Mouse (Mus musculus) lung, embryonic 14.5 days (tissue): ENCODE measurements around the gene Timm50. TPM values are rescaled to one million over a fixed set of nuclear protein-coding genes. Genes with fewer than 3 reads are reported as not detected.

Source experiments
- ATAC-seq: fragments of 200-750 bp; cut with Nextera tagmentation; 2 replicates; pipeline ENCODE4 v1.8.0; 2017; ENCODE audit warnings: mild to moderate bottlenecking, moderate TSS enrichment, moderate library complexity; ENCODE audit not compliant: insufficient read depth
- DNase-seq: peaks from one replicate; pipeline ENCODE4 v3.0.0-alpha.2; 2015
- H3K27ac ChIP-seq: fragments of 300-500 bp; sonication (generic); 2 replicates; pipeline ENCODE4 v1.5.1; 2014; ENCODE audit warnings: low read depth, mild to moderate bottlenecking, moderate library complexity
- H3K27me3 ChIP-seq: fragments of 300-500 bp; sonication (generic); 2 replicates; pipeline ENCODE4 v1.6.1; 2014; ENCODE audit warnings: low read length, control low read depth; ENCODE audit not compliant: insufficient read depth
- H3K36me3 ChIP-seq: fragments of 300-500 bp; sonication (generic); 2 replicates; pipeline ENCODE4 v1.6.1; 2014; ENCODE audit warnings: control low read depth; ENCODE audit not compliant: insufficient read depth
- H3K4me1 ChIP-seq: fragments of 300-500 bp; sonication (generic); 2 replicates; pipeline ENCODE4 v1.6.1; 2014; ENCODE audit warnings: antibody characterized with exemption, control low read depth; ENCODE audit not compliant: insufficient read depth
- H3K4me2 ChIP-seq: fragments of 300-500 bp; sonication (generic); 2 replicates; pipeline ENCODE4 v1.6.1; 2014; ENCODE audit warnings: mild to moderate bottlenecking
- H3K4me3 ChIP-seq: fragments of 300-500 bp; sonication (generic); 2 replicates; pipeline ENCODE4 v1.5.1; 2014; ENCODE audit warnings: low read depth, low read length
- H3K9ac ChIP-seq: fragments of 300-500 bp; sonication (generic); 2 replicates; pipeline ENCODE4 v1.6.1; 2014
- H3K9me3 ChIP-seq: fragments of 300-500 bp; sonication (generic); 2 replicates; pipeline ENCODE4 v1.6.1; 2016; ENCODE audit warnings: low read depth, low read length, control low read depth
- CTCF ChIP-seq: IDR thresholded peaks from 2 replicates; pipeline ENCODE4 v1.5.1; 2016; ENCODE audit warnings: antibody characterized with exemption, low read depth
- WGBS: fragments of 180-500 bp; shearing (Covaris S2); extraction: QIAGEN DNeasy Blood & Tissue Kit; methylation state at CpG from one replicate; pipeline ENCODE4 v1.1.7; 2014; 5-methylcytosine and 5-hydroxymethylcytosine counted together
- polyA plus RNA-seq: library from polyadenylated mRNA; unstranded; fragments of >200 nt; fragmentation: Nextera tagmentation; extraction: Ambion mirVana; gene quantifications from 2 replicates; pipeline ENCODE4 v1.2.1, GENCODE M21; 2014

Gene Timm50
- polyA plus RNA-seq, 1 experiment from 2014 or later, result 174 TPM

GRCm38 (mm10) chr7:28268576-28268975 is 43.3 kb downstream of the Timm50 start:
- H3K9me3 ChIP-seq, result no peaks in the 10 kb centered on the region
- peak overlapping the region; percentile 96 for H3K9ac ChIP-seq
- peak overlapping the region; percentile 83 for H3K4me3 ChIP-seq
- H3K36me3 ChIP-seq, result peaks cover 11% of the 10 kb centered on the region; the same call in 1 of the 2 replicates
- peak overlapping the region; percentile 89 for H3K4me2 ChIP-seq
- H3K27ac ChIP-seq, result peak overlapping the region; percentile 84
- 25% methylated on average over 16 of the region's 16 CpGs for WGBS
- H3K27me3 ChIP-seq, result no peaks in the 10 kb centered on the region
- TF ChIP-seq CTCF, result no peak
- H3K4me1 ChIP-seq, result peaks cover 5% of the 10 kb centered on the region; the same call in 1 of the 2 replicates
- ATAC-seq, result no peak
- DNase-seq, result no peak

GRCm38 (mm10) chr7:28268042-28268531 is 43.8 kb downstream of the Timm50 start:
- TF ChIP-seq CTCF, result no peak
- ATAC-seq (peak; percentile 75), DNase-seq (peak; percentile 64)
- 1% methylated on average over 43 of the region's 62 CpGs for WGBS
- Histone ChIP-seq H3K27me3 (no peaks in the 10 kb centered on the region), H3K4me3 (peak overlapping the region; percentile 83), H3K36me3 (peaks cover 11% of the 10 kb centered on the region; the same call in 1 of the 2 replicates), H3K4me1 (peaks cover 5% of the 10 kb centered on the region; the same call in 1 of the 2 replicates), H3K27ac (peak overlapping the region; percentile 84), H3K4me2 (peak overlapping the region; percentile 89), H3K9me3 (no peaks in the 10 kb centered on the region), H3K9ac (peak overlapping the region; percentile 96)

GRCm38 (mm10) chr7:28267129-28268041 is 44.5 kb downstream of the Timm50 start, which contains the start of gene Eid2:
Eid2 (plus strand) TSS chr7:28267881.
- peak within 1 kb of the TSS; percentile 89 for H3K4me2 ChIP-seq
- DNase-seq, result peak; percentile 95
- peak within 1 kb of the TSS; percentile 83 for H3K4me3 ChIP-seq
- peaks cover 5% of the 10 kb centered on the region; the same call in 1 of the 2 replicates for H3K4me1 ChIP-seq
- 0 out of 2 replicates have a peak, but pooled peaks have one; percentile 8 for TF ChIP-seq CTCF
- H3K27ac ChIP-seq, result peak within 1 kb of the TSS; percentile 84
- 0 out of 2 replicates have a peak, but pooled peaks cover 8% of the 10 kb centered on the region for H3K36me3 ChIP-seq
- 6% methylated on average over 57 of the region's 57 CpGs for WGBS
- peak within 1 kb of the TSS; percentile 96 for H3K9ac ChIP-seq
- ATAC-seq, result peak; percentile 91
- H3K9me3 ChIP-seq, result no peaks in the 10 kb centered on the region
- no peaks in the 10 kb centered on the region for H3K27me3 ChIP-seq

GRCm38 (mm10) chr7:28265391-28265790 is 46.5 kb downstream of the Timm50 start:
- Histone ChIP-seq H3K27ac (no peak overlapping the region), H3K9ac (no peak overlapping the region), H3K27me3 (no peaks in the 10 kb centered on the region), H3K4me3 (no peak overlapping the region), H3K9me3 (no peaks in the 10 kb centered on the region), H3K4me1 (peaks cover 5% of the 10 kb centered on the region; the same call in 1 of the 2 replicates), H3K4me2 (no peak overlapping the region), H3K36me3 (no peaks in the 10 kb centered on the region)
- no peak for TF ChIP-seq CTCF
- DNase-seq, result no peak
- WGBS, result 86% methylated on average over 13 of the region's 13 CpGs
- ATAC-seq, result no peak

GRCm38 (mm10) chr7:28263786-28264185 is 48.1 kb downstream of the Timm50 start:
- WGBS, result 5% methylated on average over 15 of the region's 15 CpGs
- H3K36me3 ChIP-seq, result no peaks in the 10 kb centered on the region
- H3K27me3 ChIP-seq, result no peaks in the 10 kb centered on the region
- no peak for TF ChIP-seq CTCF
- no peak overlapping the region for H3K4me3 ChIP-seq
- H3K27ac ChIP-seq, result no peak overlapping the region
- no peak overlapping the region for H3K9ac ChIP-seq
- peaks cover 4% of the 10 kb centered on the region; the same call in 1 of the 2 replicates for H3K4me1 ChIP-seq
- ATAC-seq (no peak), DNase-seq (peak; percentile 94)
- H3K9me3 ChIP-seq, result no peaks in the 10 kb centered on the region
- no peak overlapping the region for H3K4me2 ChIP-seq

- Histone ChIP-seq H3K4me3 (no peak overlapping the region), H3K36me3 (no peaks in the 10 kb centered on the region)
- 43% methylated on average over 5 of the region's 5 CpGs for WGBS
Measured at GRCm38 (mm10) chr7:28262861-28263260, 49.0 kb downstream of the Timm50 start.

More at GRCm38 (mm10) chr7:28262861-28263260, 49.0 kb downstream of the Timm50 start:
- no peak overlapping the region for H3K27ac ChIP-seq
- ATAC-seq (no peak), DNase-seq (no peak)
- H3K4me2 ChIP-seq, result no peak overlapping the region
- H3K9ac ChIP-seq, result no peak overlapping the region
- no peaks in the 10 kb centered on the region for H3K9me3 ChIP-seq
- TF ChIP-seq CTCF, result no peak
- no peaks in the 10 kb centered on the region for H3K4me1 ChIP-seq
- H3K27me3 ChIP-seq, result no peaks in the 10 kb centered on the region

Other genes with a start within 250 kb of the Timm50 start
- gene Fcgbp, start 240.8 kb downstream of the Timm50 start, polyA plus RNA-seq, result 0.84 and 1.8 TPM in 2 replicates
- not detected in 2 replicates for gene 9530053A07Rik, start 182.6 kb downstream of the Timm50 start, polyA plus RNA-seq
- gene Fbl, start 142.4 kb downstream of the Timm50 start, polyA plus RNA-seq, result 47.3 and 50.9 TPM in 2 replicates
- 13.2 and 14.4 TPM in 2 replicates for gene Dyrk1b, start 132.6 kb downstream of the Timm50 start, polyA plus RNA-seq
- gene Eid2, start 44.2 kb downstream of the Timm50 start, polyA plus RNA-seq, result 9.8 and 12.9 TPM in 2 replicates
- 9.0 and 10.9 TPM in 2 replicates for gene Eid2b, start 34.3 kb downstream of the Timm50 start, polyA plus RNA-seq
- gene Selenov, start 20.9 kb downstream of the Timm50 start, polyA plus RNA-seq, result 0.15 TPM in 1 of 2 replicates, not detected in the other
- gene Dll3, start 9.8 kb downstream of the Timm50 start, polyA plus RNA-seq, result 0.43 and 0.66 TPM in 2 replicates
- gene Supt5, start 26.7 kb upstream of the Timm50 start, polyA plus RNA-seq, result 73.5 and 77.5 TPM in 2 replicates
- 1,310 and 1,324 TPM in 2 replicates for gene Rps16, start 38.6 kb upstream of the Timm50 start, polyA plus RNA-seq
- gene Plekhg2, start 60.5 kb upstream of the Timm50 start, polyA plus RNA-seq, result 74.1 and 75.1 TPM in 2 replicates
- 12.9 and 13.2 TPM in 2 replicates for gene Zfp36, start 68.2 kb upstream of the Timm50 start, polyA plus RNA-seq
- gene Med29, start 80.6 kb upstream of the Timm50 start, polyA plus RNA-seq, result 45.9 and 49.1 TPM in 2 replicates
- 73.1 and 75.4 TPM in 2 replicates for gene Paf1, start 80.9 kb upstream of the Timm50 start, polyA plus RNA-seq
- gene Gmfg, start 125.4 kb upstream of the Timm50 start, polyA plus RNA-seq, result 30.5 and 37.0 TPM in 2 replicates
- 4.4 and 6.6 TPM in 2 replicates for gene Lrfn1, start 139.9 kb upstream of the Timm50 start, polyA plus RNA-seq
- gene Ifnl2, start 198.4 kb upstream of the Timm50 start, polyA plus RNA-seq, result not detected in 2 replicates
- not detected in 2 replicates for gene Ifnl3, start 210.8 kb upstream of the Timm50 start, polyA plus RNA-seq
- gene Sycn, start 228.8 kb upstream of the Timm50 start, polyA plus RNA-seq, result not detected in 2 replicates
- gene Nccrp1, start 235.2 kb upstream of the Timm50 start, polyA plus RNA-seq, result not detected in 2 replicates